Mouse (Mus musculus): Measurements from ENCODE around the gene Slc6a11. TPM values are rescaled to one million over a fixed set of nuclear protein-coding genes. Genes with fewer than 3 reads are reported as not detected.

Slc6a11 gene
- total RNA-seq (2021), result not detected

DNA sequence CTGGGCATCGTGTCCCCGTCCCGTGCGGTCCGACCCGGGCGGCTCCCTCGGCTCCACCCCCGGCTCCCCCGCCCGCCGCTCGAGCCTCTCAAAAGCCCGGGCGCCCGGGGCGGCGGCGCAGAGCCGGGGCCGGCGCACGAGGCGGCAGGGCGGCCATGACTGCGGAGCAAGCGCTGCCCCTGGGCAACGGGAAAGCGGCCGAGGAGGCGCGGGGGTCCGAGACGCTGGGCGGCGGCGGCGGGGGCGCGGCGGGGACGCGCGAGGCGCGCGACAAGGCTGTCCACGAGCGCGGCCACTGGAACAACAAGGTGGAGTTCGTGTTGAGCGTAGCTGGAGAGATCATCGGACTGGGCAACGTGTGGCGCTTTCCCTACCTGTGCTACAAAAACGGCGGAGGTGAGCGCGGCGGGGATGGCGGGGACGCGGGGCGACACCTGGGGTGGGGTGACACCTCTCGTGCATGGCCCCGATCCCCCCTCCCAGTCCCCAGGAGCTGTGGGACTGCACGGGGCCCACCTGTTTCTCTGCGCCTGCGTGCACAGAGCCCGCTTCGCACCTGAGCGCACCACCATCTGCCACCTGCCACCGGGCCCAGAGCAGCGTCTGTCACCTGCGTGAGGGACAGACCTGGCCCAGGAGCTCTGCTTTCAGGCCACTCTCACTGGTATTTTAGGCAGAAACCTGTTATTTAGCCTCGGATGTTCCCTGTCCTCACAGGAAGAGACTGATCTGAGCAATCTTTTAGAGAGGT lies at the start of gene Slc6a11:
Gene Slc6a11, plus strand, starts transcription at position 120 of the 751 bp plus-strand sequence.
- intact Hi-C loops (cut with DNase I), result no loop called here
- DNase-seq (ENCODE audit: low spot score), result no peak

DNA sequence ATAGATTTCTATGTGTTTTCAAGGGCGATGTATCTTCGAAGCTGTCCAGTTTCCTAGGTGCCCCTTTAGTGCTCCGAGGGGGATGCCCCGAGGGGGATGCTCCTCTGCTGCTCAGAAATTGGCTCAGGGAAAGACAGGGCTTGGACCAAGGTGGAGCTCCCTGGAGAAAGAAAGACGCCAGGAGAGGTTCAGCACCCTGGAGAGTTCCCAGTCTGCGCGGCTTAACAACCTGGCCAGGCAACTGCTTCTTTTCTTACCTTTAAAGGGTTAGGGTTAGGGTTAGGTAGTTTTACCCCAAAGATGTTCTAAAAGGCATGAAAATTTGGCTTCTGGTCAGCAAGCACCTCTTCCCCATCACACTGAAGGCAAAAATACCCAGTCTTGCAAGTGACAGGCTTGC lies 43.9 kb upstream of the Slc6a11 start:
- intact Hi-C loops (cut with DNase I), result loop anchor here (5.0 kb wide), 1 partner anchor 610 kb away; no protein-coding TSS in a partner anchor
- DNase-seq (ENCODE audit: low spot score), result no peak

- intact Hi-C loops (cut with DNase I), result loop anchor here (1.0 to 5.0 kb wide), 4 partner anchors 109 to 608 kb away; no protein-coding TSS in a partner anchor
These were observed 41.4 kb upstream of the Slc6a11 start for GRCm38 (mm10) chr6:114089626-114090025.

GRCm38 (mm10) chr6:114092216-114092615 lies 38.8 kb upstream of the Slc6a11 start:
- intact Hi-C loops (cut with DNase I), result no loop called here
- DNase-seq (ENCODE audit: low spot score), result no peak

More at GRCm38 (mm10) chr6:114089626-114090025, 41.4 kb upstream of the Slc6a11 start:
- DNase-seq (ENCODE audit: low spot score), result no peak

DNA sequence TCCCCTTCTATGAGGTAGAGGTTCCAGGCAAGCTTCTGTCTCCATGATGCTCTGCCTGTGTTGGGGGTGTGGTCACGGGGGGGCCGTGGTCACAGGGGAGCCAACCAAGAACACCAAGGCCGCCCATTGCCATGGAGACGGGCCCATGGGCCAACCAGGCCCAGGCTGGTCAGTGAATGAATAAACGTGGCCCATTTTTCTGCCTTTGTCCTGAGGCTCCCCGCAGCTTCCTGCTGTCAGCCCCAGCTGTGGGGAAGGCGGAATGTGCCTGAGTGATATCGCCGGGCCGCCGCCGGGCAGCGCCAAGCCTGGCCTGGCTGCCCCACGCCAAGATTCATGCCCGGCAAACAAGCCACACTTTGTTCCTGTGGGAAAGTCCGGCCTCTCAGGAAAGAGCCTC lies 36.8 kb upstream of the Slc6a11 start:
- intact Hi-C loops (cut with DNase I), result no loop called here
- DNase-seq (ENCODE audit: low spot score), result no peak

GRCm38 (mm10) chr6:114096574-114096973 lies 34.5 kb upstream of the Slc6a11 start:
- DNase-seq (ENCODE audit: low spot score), result no peak
- intact Hi-C loops (cut with DNase I), result no loop called here

- DNase-seq (ENCODE audit: low spot score), result no peak
- intact Hi-C loops (cut with DNase I), result no loop called here
These were observed 29.1 kb upstream of the Slc6a11 start for GRCm38 (mm10) chr6:114101923-114102322.

DNA sequence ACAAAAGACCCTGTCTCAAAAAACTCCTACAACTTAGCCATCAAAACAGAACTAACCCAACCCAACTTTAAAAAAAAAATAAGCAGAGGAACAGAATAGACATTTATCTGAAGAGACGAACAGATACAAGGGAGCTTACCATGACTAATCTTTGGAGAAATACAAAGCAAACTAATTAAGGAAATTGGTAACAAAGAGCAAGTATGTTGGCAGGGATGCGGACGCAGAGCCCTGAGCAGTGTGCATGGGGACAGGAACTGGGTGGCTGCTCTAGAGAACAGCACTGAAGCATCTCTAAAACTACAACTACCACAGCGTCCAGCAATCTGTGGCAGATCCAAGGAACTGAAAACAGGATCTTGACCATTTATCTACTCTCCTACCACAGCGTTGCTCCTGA lies 11.5 kb upstream of the Slc6a11 start:
- DNase-seq (ENCODE audit: low spot score), result no peak
- intact Hi-C loops (cut with DNase I), result no loop called here

DNA sequence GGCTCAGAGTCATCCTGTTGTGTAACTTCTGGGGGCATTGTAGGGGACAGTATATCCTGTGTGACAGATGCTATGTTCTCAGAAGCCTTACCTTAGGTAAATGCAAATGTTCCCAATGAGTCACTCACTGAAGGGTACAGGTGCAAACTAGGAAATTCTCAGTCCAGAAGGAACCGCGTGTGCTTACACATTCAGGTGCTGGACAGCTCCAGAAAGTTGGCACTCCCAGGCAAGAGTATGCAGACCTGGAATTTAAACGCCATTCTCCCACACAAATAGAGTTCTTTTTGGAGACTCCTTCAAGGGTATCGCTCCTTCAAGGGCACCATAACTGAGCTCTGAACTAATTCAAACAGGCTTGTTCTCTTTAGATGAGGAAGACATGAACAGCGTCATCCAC lies 5.5 kb upstream of the Slc6a11 start:
- DNase-seq (ENCODE audit: low spot score), result no peak
- intact Hi-C loops (cut with DNase I), result no loop called here

DNA sequence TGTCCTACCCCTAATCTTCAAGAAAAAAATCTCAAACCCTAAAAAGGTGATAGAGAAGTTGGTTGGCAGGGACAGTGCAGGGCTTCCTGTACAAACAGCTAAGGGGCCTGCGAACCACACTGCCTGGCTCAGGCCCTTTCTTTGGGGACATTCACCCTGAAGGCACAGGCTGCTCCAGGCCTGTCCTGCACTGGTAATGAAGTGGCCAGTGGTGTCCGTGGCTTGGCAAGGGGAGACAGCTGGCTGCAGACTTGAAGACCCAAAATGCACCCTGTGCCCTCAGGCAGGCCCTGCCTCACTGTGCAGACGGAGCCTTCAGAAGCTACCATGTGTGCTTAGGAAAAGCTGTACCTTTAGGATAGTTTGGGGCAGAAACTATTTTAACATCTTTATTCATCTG lies 1.4 kb downstream of the Slc6a11 start:
- intact Hi-C loops (cut with DNase I), result no loop called here
- no peak for DNase-seq (ENCODE audit: low spot score)

- no peak for DNase-seq (ENCODE audit: low spot score)
- intact Hi-C loops (cut with DNase I), result no loop called here
These were observed 1.9 kb downstream of the Slc6a11 start for GRCm38 (mm10) chr6:114132916-114133315.

DNA sequence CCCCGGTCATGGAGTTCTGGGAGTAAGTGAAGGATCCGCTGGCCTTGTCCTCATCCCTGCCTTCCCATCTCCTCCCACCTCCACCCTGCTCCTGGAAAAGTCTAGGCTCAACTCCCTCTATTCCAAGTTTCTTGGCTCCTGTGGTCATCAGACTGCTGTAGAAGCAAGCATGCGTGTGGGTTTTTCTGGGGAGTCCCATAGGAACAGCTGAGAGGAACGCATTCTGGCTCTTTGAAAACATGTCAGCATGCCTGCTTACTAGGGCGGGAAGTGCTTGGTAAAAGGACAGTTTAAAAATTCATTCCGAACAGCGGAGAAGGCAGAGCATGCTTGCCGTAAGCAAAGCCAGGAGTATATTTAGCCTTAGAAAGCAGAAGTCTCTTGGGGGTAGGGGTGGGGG lies 7.9 kb downstream of the Slc6a11 start:
- no peak for DNase-seq (ENCODE audit: low spot score)
- intact Hi-C loops (cut with DNase I), result no loop called here

GRCm38 (mm10) chr6:114141481-114141880 lies 10.4 kb downstream of the Slc6a11 start:
- intact Hi-C loops (cut with DNase I), result no loop called here

DNA sequence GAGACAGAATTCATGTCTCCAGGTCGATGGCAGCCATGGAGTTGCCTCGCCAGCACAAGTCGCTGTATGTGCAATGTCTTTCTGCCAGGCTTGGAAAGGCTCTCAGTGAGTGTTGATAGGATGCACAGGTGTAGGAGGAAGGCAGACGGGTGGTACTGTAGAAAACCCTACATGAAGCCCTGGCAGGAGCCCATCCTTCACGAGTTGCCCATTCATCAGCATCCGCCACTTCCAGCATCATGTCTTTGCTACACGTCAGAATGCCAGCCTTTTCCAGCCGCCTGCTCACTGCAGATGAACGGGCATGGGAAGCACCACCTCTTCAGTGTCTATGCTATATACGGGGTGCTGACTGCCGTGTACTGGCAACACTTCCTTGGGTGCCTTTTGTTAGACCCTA lies 11.4 kb downstream of the Slc6a11 start:
- intact Hi-C loops (cut with DNase I), result no loop called here

More at GRCm38 (mm10) chr6:114141481-114141880, 10.4 kb downstream of the Slc6a11 start:
- no peak for DNase-seq (ENCODE audit: low spot score)

GRCm38 (mm10) chr6:114143544-114143943 lies 12.5 kb downstream of the Slc6a11 start:
- no peak for DNase-seq (ENCODE audit: low spot score)
- intact Hi-C loops (cut with DNase I), result no loop called here

More for the DNA sequence above, 11.4 kb downstream of the Slc6a11 start:
- no peak for DNase-seq (ENCODE audit: low spot score)

GRCm38 (mm10) chr6:114144447-114145105 lies 13.5 kb downstream of the Slc6a11 start:
- intact Hi-C loops (cut with DNase I), result no loop called here
- DNase-seq (ENCODE audit: low spot score), result no peak

- intact Hi-C loops (cut with DNase I), result no loop called here
- DNase-seq (ENCODE audit: low spot score), result no peak
These were observed 14.7 kb downstream of the Slc6a11 start for GRCm38 (mm10) chr6:114145650-114146329.

DNA sequence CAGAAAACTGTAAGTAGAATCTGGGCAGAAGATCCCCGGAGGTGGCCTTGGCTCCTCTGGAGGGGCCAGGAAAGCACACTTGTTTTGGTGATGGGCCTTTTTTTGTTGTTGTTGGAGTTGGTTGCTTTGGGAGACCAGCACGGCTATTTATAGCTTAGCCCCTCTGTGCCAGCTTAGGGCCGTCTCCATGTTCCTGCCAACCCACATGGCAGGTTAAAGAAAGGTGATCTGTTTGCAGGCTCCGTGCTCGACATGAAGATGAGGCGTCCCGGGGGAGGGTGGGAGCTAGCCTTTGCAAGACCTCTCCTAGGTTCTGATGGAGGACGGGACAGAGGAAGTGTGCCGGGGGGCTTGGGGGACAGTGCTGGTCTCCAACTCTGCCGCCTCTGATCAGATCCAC lies 24.7 kb downstream of the Slc6a11 start:
- intact Hi-C loops (cut with DNase I), result no loop called here
- no peak for DNase-seq (ENCODE audit: low spot score)

DNA sequence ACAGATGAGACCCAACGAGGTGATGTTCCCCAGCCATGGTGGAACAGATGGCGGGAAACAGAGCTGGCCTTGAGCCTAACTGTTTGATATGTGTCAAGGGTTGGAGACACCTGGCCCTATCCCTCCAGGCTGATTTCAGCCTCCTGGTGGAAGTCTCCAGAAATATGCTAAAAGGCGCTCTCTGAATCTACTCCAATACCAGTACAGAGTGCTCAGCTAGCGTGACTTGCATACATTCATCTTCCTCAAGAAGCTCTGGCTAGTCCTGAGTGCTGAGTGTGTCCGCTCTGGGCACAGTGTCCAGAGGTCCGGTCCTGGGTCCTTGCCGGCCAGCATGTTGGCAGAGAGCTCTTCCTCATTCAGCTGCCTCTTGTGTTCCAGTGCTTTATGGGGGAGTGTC lies 27.8 kb downstream of the Slc6a11 start:
- no peak for DNase-seq (ENCODE audit: low spot score)
- intact Hi-C loops (cut with DNase I), result no loop called here

GRCm38 (mm10) chr6:114160732-114161131 lies 29.7 kb downstream of the Slc6a11 start:
- intact Hi-C loops (cut with DNase I), result no loop called here
- DNase-seq (ENCODE audit: low spot score), result no peak

DNA sequence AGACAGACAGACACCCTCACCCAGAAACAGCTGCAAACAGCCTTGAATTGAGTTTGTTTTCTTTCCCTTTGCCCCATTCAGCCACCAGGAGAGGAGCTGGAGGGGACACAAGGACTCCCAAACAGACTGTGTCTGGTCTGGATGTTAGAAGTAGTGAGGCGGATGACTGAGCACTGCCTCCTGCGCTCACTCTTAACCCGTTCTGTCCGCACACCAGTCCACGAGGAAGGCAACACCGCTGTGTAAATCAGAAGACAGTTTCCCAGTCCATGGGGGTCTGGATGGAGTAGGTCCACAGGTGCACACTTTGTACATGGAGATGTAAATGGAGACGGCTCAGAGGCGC lies 43.0 kb downstream of the Slc6a11 start:
- intact Hi-C loops (cut with DNase I), result no loop called here
- no peak for DNase-seq (ENCODE audit: low spot score)

Data from heart, postnatal 25 days (tissue).